Mouse (Mus musculus): ENCODE data around the gene Gprin3. TPM values are rescaled to one million over a fixed set of nuclear protein-coding genes. Genes with fewer than 3 reads are reported as not detected.

The Gprin3 gene
- polyA plus RNA-seq, 1 experiment from 2014 or later: 7.6 TPM

- ATAC-seq (ENCODE audit: low FRiP score): no peak
- WGBS: 57% methylated on average over 1 of the region's 1 CpGs
- H3K4me1 ChIP-seq (replicated peaks; ENCODE audit: control insufficient read depth, insufficient read depth, low read length): no peaks in the 10 kb centered on the region; the same call in 1 of the 2 replicates
- no peaks in the 10 kb centered on the region for H3K9me3 ChIP-seq (ENCODE audit: control insufficient read depth, low read length)
- H3K9ac ChIP-seq: no peak overlapping the region
- no peaks in the 10 kb centered on the region for H3K27me3 ChIP-seq (ENCODE audit: control insufficient read depth, insufficient read depth, low read length)
- no peak for DNase-seq (ENCODE audit: low spot score)
- H3K36me3 ChIP-seq (replicated peaks; ENCODE audit: control insufficient read depth, insufficient read depth): no peaks in the 10 kb centered on the region
- H3K27ac ChIP-seq: no peak overlapping the region
- H3K4me2 ChIP-seq (replicated peaks): no peak overlapping the region
- H3K4me3 ChIP-seq (replicated peaks; ENCODE audit: low read length): no peak overlapping the region
Measured at GRCm38 (mm10) chr6:59423836-59424235, 2.3 kb downstream of the Gprin3 start.

- H3K9ac ChIP-seq: no peak overlapping the region
- DNase-seq (ENCODE audit: low spot score): no peak
- no peak; the same call in 1 of the 2 replicates for ATAC-seq (ENCODE audit: low FRiP score)
Measured at GRCm38 (mm10) chr6:59419264-59419663, 6.8 kb downstream of the Gprin3 start.

GRCm38 (mm10) chr6:59418659-59419058, 7.4 kb downstream of the Gprin3 start:
- H3K4me1 ChIP-seq (replicated peaks; ENCODE audit: control insufficient read depth, insufficient read depth, low read length): no peaks in the 10 kb centered on the region
- H3K27me3 ChIP-seq (ENCODE audit: control insufficient read depth, insufficient read depth, low read length): no peaks in the 10 kb centered on the region
- DNase-seq (ENCODE audit: low spot score): no peak
- H3K4me2 ChIP-seq (replicated peaks): no peak overlapping the region
- H3K36me3 ChIP-seq (replicated peaks; ENCODE audit: control insufficient read depth, insufficient read depth): no peaks in the 10 kb centered on the region
- no peak overlapping the region for H3K4me3 ChIP-seq (replicated peaks; ENCODE audit: low read length)
- H3K9ac ChIP-seq: no peak overlapping the region
- H3K27ac ChIP-seq: no peak overlapping the region
- 74% methylated on average over 2 of the region's 2 CpGs for WGBS
- ATAC-seq (ENCODE audit: low FRiP score): no peak
- no peaks in the 10 kb centered on the region for H3K9me3 ChIP-seq (ENCODE audit: control insufficient read depth, low read length)

More at GRCm38 (mm10) chr6:59419264-59419663, 6.8 kb downstream of the Gprin3 start:
- H3K4me3 ChIP-seq (replicated peaks; ENCODE audit: low read length): no peak overlapping the region
- H3K36me3 ChIP-seq (replicated peaks; ENCODE audit: control insufficient read depth, insufficient read depth): no peaks in the 10 kb centered on the region
- no peak overlapping the region for H3K4me2 ChIP-seq (replicated peaks)
- no peaks in the 10 kb centered on the region for H3K9me3 ChIP-seq (ENCODE audit: control insufficient read depth, low read length)
- 60% methylated on average over 3 of the region's 3 CpGs for WGBS
- no peaks in the 10 kb centered on the region for H3K27me3 ChIP-seq (ENCODE audit: control insufficient read depth, insufficient read depth, low read length)
- no peaks in the 10 kb centered on the region for H3K4me1 ChIP-seq (replicated peaks; ENCODE audit: control insufficient read depth, insufficient read depth, low read length)
- no peak overlapping the region for H3K27ac ChIP-seq

GRCm38 (mm10) chr6:59414816-59415215, 11.3 kb downstream of the Gprin3 start:
- Histone ChIP-seq H3K36me3 (replicated peaks; ENCODE audit: control insufficient read depth, insufficient read depth) (no peaks in the 10 kb centered on the region), H3K4me1 (replicated peaks; ENCODE audit: control insufficient read depth, insufficient read depth, low read length) (no peaks in the 10 kb centered on the region), H3K4me3 (replicated peaks; ENCODE audit: low read length) (no peak overlapping the region), H3K27me3 (ENCODE audit: control insufficient read depth, insufficient read depth, low read length) (no peaks in the 10 kb centered on the region), H3K9me3 (ENCODE audit: control insufficient read depth, low read length) (no peaks in the 10 kb centered on the region), H3K9ac (no peak overlapping the region), H3K27ac (no peak overlapping the region), H3K4me2 (replicated peaks) (no peak overlapping the region)
- 90% methylated on average over 6 of the region's 6 CpGs for WGBS
- ATAC-seq (ENCODE audit: low FRiP score): no peak
- DNase-seq (ENCODE audit: low spot score): no peak

- Histone ChIP-seq H3K4me1 (replicated peaks; ENCODE audit: control insufficient read depth, insufficient read depth, low read length) (no peaks in the 10 kb centered on the region), H3K9me3 (ENCODE audit: control insufficient read depth, low read length) (no peaks in the 10 kb centered on the region), H3K36me3 (replicated peaks; ENCODE audit: control insufficient read depth, insufficient read depth) (no peaks in the 10 kb centered on the region), H3K4me3 (replicated peaks; ENCODE audit: low read length) (no peak overlapping the region), H3K27me3 (ENCODE audit: control insufficient read depth, insufficient read depth, low read length) (no peaks in the 10 kb centered on the region), H3K4me2 (replicated peaks) (no peak overlapping the region), H3K27ac (no peak overlapping the region), H3K9ac (no peak overlapping the region)
- DNase-seq (ENCODE audit: low spot score) (no peak), ATAC-seq (ENCODE audit: low FRiP score) (no peak)
- 62% methylated on average over 13 of the region's 13 CpGs for WGBS
Measured at GRCm38 (mm10) chr6:59412417-59413346, 13.4 kb downstream of the Gprin3 start.

GRCm38 (mm10) chr6:59409001-59409700, 16.9 kb downstream of the Gprin3 start:
- no peaks in the 10 kb centered on the region for H3K27me3 ChIP-seq (ENCODE audit: control insufficient read depth, insufficient read depth, low read length)
- 0 out of 2 replicates have a peak, but pooled peaks have one; percentile 49 for ATAC-seq (ENCODE audit: low FRiP score)
- H3K27ac ChIP-seq: no peak overlapping the region
- H3K9ac ChIP-seq: no peak overlapping the region
- no peak for DNase-seq (ENCODE audit: low spot score)
- no peak overlapping the region for H3K4me3 ChIP-seq (replicated peaks; ENCODE audit: low read length)
- H3K36me3 ChIP-seq (replicated peaks; ENCODE audit: control insufficient read depth, insufficient read depth): no peaks in the 10 kb centered on the region
- no peaks in the 10 kb centered on the region for H3K9me3 ChIP-seq (ENCODE audit: control insufficient read depth, low read length)
- 62% methylated on average over 3 of the region's 3 CpGs for WGBS
- H3K4me1 ChIP-seq (replicated peaks; ENCODE audit: control insufficient read depth, insufficient read depth, low read length): no peaks in the 10 kb centered on the region
- no peak overlapping the region for H3K4me2 ChIP-seq (replicated peaks)

GRCm38 (mm10) chr6:59407482-59407997, 18.6 kb downstream of the Gprin3 start:
- H3K4me2 ChIP-seq (replicated peaks): no peak overlapping the region
- no peaks in the 10 kb centered on the region for H3K4me1 ChIP-seq (replicated peaks; ENCODE audit: control insufficient read depth, insufficient read depth, low read length)
- no peak overlapping the region for H3K9ac ChIP-seq
- ATAC-seq (ENCODE audit: low FRiP score): no peak
- H3K27me3 ChIP-seq (ENCODE audit: control insufficient read depth, insufficient read depth, low read length): no peaks in the 10 kb centered on the region
- H3K36me3 ChIP-seq (replicated peaks; ENCODE audit: control insufficient read depth, insufficient read depth): no peaks in the 10 kb centered on the region
- no peak overlapping the region for H3K4me3 ChIP-seq (replicated peaks; ENCODE audit: low read length)
- no peaks in the 10 kb centered on the region for H3K9me3 ChIP-seq (ENCODE audit: control insufficient read depth, low read length)
- H3K27ac ChIP-seq: no peak overlapping the region
- DNase-seq (ENCODE audit: low spot score): no peak
- 85% methylated on average over 4 of the region's 4 CpGs for WGBS

- WGBS: 88% methylated on average over 3 of the region's 3 CpGs
- Histone ChIP-seq H3K36me3 (replicated peaks; ENCODE audit: control insufficient read depth, insufficient read depth) (no peaks in the 10 kb centered on the region), H3K4me3 (replicated peaks; ENCODE audit: low read length) (no peak overlapping the region), H3K9me3 (ENCODE audit: control insufficient read depth, low read length) (no peaks in the 10 kb centered on the region), H3K27ac (no peak overlapping the region), H3K27me3 (ENCODE audit: control insufficient read depth, insufficient read depth, low read length) (no peaks in the 10 kb centered on the region), H3K4me1 (replicated peaks; ENCODE audit: control insufficient read depth, insufficient read depth, low read length) (no peaks in the 10 kb centered on the region), H3K9ac (no peak overlapping the region), H3K4me2 (replicated peaks) (no peak overlapping the region)
- no peak for DNase-seq (ENCODE audit: low spot score)
- no peak for ATAC-seq (ENCODE audit: low FRiP score)
Measured at GRCm38 (mm10) chr6:59390208-59390607, 35.9 kb downstream of the Gprin3 start.

GRCm38 (mm10) chr6:59365300-59365699, 60.8 kb downstream of the Gprin3 start:
- no peaks in the 10 kb centered on the region for H3K4me1 ChIP-seq (replicated peaks; ENCODE audit: control insufficient read depth, insufficient read depth, low read length)
- no peaks in the 10 kb centered on the region for H3K9me3 ChIP-seq (ENCODE audit: control insufficient read depth, low read length)
- no peaks in the 10 kb centered on the region for H3K36me3 ChIP-seq (replicated peaks; ENCODE audit: control insufficient read depth, insufficient read depth)
- no peak for ATAC-seq (ENCODE audit: low FRiP score)
- H3K4me2 ChIP-seq (replicated peaks): no peak overlapping the region
- H3K9ac ChIP-seq: no peak overlapping the region
- no peaks in the 10 kb centered on the region for H3K27me3 ChIP-seq (ENCODE audit: control insufficient read depth, insufficient read depth, low read length)
- H3K4me3 ChIP-seq (replicated peaks; ENCODE audit: low read length): no peak overlapping the region
- H3K27ac ChIP-seq: no peak overlapping the region
- DNase-seq (ENCODE audit: low spot score): no peak

Data from hindbrain, embryonic 14.5 days (tissue).